Mouse (Mus musculus) midbrain, embryonic 11.5 days (tissue): ENCODE results near the gene Sox6. TPM values are rescaled to one million over a fixed set of nuclear protein-coding genes. Genes with fewer than 3 reads are reported as not detected.

Experiments
- ATAC-seq: fragments of 200-750 bp; cut with Nextera tagmentation; 2 replicates; pipeline ENCODE4 v1.8.0; 2017; ENCODE audit warnings: moderate TSS enrichment, moderate library complexity; ENCODE audit not compliant: low FRiP score
- DNase-seq: peaks from one replicate; pipeline ENCODE4 v3.0.0; 2015; ENCODE audit warnings: low spot score; ENCODE audit errors: missing footprints
- H3K27ac ChIP-seq: fragments of 300-500 bp; sonication (generic); 2 replicates; pipeline ENCODE4 v1.5.1; 2014; ENCODE audit warnings: low read depth, low read length
- H3K27me3 ChIP-seq: fragments of 300-500 bp; sonication (generic); 2 replicates; pipeline ENCODE4 v1.6.1; 2014; ENCODE audit warnings: mild to moderate bottlenecking, low read length, moderate library complexity, mixed read lengths; ENCODE audit not compliant: control insufficient read depth, insufficient read depth
- H3K36me3 ChIP-seq: fragments of 300-500 bp; sonication (generic); 2 replicates; pipeline ENCODE4 v1.6.1; 2014; ENCODE audit warnings: mild to moderate bottlenecking, low read length, moderate library complexity, mixed read lengths; ENCODE audit not compliant: control insufficient read depth, insufficient read depth
- H3K4me1 ChIP-seq: fragments of 300-500 bp; sonication (generic); 2 replicates; pipeline ENCODE4 v1.6.1; 2014; ENCODE audit warnings: low read length; ENCODE audit not compliant: control insufficient read depth, insufficient read depth
- H3K4me2 ChIP-seq: fragments of 300-500 bp; sonication (generic); 2 replicates; pipeline ENCODE4 v1.6.1; 2014; ENCODE audit warnings: mild to moderate bottlenecking, moderate library complexity
- H3K4me3 ChIP-seq: fragments of 300-500 bp; sonication (generic); 2 replicates; pipeline ENCODE4 v1.5.1; 2014; ENCODE audit warnings: low read depth, low read length
- H3K9ac ChIP-seq: fragments of 300-500 bp; sonication (generic); 2 replicates; pipeline ENCODE4 v1.6.1; 2014; ENCODE audit warnings: low read length
- H3K9me3 ChIP-seq: fragments of 300-500 bp; sonication (generic); 2 replicates; pipeline ENCODE4 v1.6.1; 2016; ENCODE audit warnings: low read length; ENCODE audit not compliant: control insufficient read depth
- WGBS: fragments of 180-500 bp; shearing (Covaris S2); extraction: QIAGEN DNeasy Blood & Tissue Kit; methylation state at CpG from one replicate; pipeline ENCODE4 v1.1.7; 2014; 5-methylcytosine and 5-hydroxymethylcytosine counted together
- polyA plus RNA-seq: library from polyadenylated mRNA; unstranded; fragments of >200 nt; fragmentation: Nextera tagmentation; extraction: Ambion mirVana; gene quantifications from 2 replicates; pipeline ENCODE4 v1.2.1, GENCODE M21; 2014

The Sox6 gene
- polyA plus RNA-seq, 1 experiment from 2014 or later = 42.7 TPM

DNA sequence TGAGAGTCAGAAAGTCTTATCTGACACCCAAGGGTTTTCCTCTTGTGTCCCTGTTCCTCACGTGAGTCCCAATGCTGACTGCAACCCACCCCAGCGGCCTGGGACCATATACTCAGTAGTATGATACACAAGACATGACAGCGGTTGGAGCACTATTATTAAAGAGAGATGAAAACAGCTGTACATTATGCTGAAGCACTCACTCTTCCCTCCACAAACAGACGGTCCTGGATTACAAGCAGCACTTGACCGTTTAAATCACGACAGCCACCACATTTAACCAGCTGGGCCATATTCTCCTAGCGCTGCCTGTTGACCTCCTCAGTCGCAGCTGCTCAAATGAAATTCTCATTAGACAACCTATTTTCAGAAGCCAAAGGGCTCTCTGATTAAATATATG lies 272.3 kb downstream of the Sox6 start:
- Histone ChIP-seq H3K27me3 (no peaks in the 10 kb centered on the region), H3K9me3 (no peaks in the 10 kb centered on the region), H3K4me3 (no peak overlapping the region), H3K4me2 (no peak overlapping the region), H3K36me3 (no peaks in the 10 kb centered on the region), H3K27ac (no peak overlapping the region), H3K9ac (no peak overlapping the region), H3K4me1 (no peaks in the 10 kb centered on the region)
- 86% methylated on average over 8 of the region's 8 CpGs for WGBS
- DNase-seq (no peak), ATAC-seq (no peak)

DNA sequence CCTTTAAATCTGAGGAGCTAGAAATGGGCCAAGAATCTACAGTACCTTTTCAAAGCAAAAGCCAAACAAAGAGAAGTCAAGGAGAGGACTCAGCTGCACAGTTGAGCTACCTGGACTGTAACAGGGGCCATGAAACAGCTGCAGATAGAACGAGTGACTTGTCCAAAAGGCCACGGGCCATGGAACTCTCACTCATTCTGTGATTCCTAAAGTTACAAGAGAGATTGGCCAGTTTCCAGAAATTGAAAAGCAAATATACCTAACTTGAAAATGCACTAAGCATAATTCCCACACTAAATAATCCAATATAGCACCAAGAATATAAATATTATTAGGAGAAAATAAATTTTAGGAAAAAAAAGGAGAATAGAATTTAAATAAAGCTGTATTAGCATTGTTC lies 274.7 kb downstream of the Sox6 start:
- H3K4me3 ChIP-seq = no peak overlapping the region
- no peak overlapping the region for H3K9ac ChIP-seq
- 79% methylated on average over 2 of the region's 2 CpGs for WGBS
- no peaks in the 10 kb centered on the region for H3K27me3 ChIP-seq
- H3K9me3 ChIP-seq = no peaks in the 10 kb centered on the region
- H3K4me2 ChIP-seq = no peak overlapping the region
- no peak overlapping the region for H3K27ac ChIP-seq
- H3K36me3 ChIP-seq = no peaks in the 10 kb centered on the region
- no peaks in the 10 kb centered on the region for H3K4me1 ChIP-seq
- no peak for ATAC-seq
- no peak for DNase-seq

DNA sequence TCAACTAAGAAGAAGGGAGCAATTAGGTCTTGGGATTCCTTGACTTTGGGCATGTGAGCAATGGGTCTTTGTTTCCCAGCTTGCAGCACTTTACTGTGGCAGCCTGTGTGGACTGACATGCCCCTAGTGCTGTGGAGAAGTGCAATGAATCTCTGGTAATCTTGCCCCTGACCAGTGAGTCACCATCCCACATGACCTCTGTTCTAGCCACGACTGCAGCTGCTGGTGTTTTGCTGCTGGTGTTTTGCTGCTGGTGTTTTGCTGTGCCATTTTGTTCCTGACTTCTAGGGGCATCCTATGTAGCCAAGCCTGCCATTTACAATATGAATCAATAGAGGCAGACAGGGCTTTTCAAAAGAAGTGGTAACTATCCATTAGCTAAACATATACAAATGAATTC lies 280.4 kb downstream of the Sox6 start:
- no peaks in the 10 kb centered on the region for H3K27me3 ChIP-seq
- no peak for ATAC-seq
- WGBS = 63% methylated on average over 1 of the region's 1 CpGs

DNA sequence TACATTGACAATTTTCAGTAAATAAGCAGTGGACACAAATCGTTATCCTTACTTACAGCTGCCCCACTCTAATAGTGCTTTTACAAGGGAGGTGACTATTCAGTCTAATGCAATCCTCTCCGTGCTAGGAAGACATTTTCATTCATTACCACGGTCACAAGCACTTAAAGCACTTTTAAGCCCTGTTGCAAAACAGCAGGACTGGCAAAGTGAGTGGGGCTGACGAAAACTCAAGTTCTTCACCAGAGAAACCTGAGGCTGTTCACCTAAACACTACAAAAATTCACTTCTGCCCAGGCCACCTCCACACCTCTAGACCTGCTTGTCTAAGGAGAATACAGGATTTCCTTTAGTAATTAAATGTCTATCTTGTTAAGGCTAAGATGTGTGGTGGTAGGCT lies 283.3 kb downstream of the Sox6 start:
- ATAC-seq (no peak), DNase-seq (no peak)
- 62% methylated on average over 4 of the region's 4 CpGs for WGBS
- Histone ChIP-seq H3K4me2 (no peak overlapping the region), H3K27ac (no peak overlapping the region), H3K36me3 (no peaks in the 10 kb centered on the region), H3K9me3 (no peaks in the 10 kb centered on the region), H3K9ac (no peak overlapping the region), H3K4me3 (no peak overlapping the region), H3K4me1 (peaks cover 25% of the 10 kb centered on the region), H3K27me3 (no peaks in the 10 kb centered on the region)

More for the DNA sequence above, 280.4 kb downstream of the Sox6 start:
- H3K27ac ChIP-seq = no peak overlapping the region
- DNase-seq = no peak
- no peak overlapping the region for H3K4me2 ChIP-seq
- H3K9ac ChIP-seq = no peak overlapping the region
- no peaks in the 10 kb centered on the region for H3K36me3 ChIP-seq
- no peak overlapping the region for H3K4me3 ChIP-seq
- H3K9me3 ChIP-seq = no peaks in the 10 kb centered on the region
- H3K4me1 ChIP-seq = no peaks in the 10 kb centered on the region

DNA sequence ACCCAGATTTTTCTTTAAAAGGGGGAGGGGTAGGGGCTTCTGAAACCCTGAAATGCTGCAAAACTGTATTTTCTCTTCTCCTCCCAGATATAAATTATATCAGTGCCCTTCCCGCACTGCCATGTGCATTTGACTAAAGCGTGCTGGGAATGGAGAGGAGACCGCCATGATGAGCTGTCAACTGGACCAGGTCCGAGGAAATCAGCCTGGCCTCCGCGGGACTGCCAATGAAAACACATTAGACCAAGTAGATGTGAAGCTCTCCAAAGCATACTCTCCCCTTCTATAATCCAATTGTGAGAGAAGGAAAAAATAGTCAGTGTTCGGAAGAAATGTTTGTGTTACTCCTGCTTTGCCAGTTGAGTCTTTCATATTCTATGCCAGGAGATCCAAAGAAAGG lies 284.4 kb downstream of the Sox6 start:
- DNase-seq = no peak
- H3K36me3 ChIP-seq = no peaks in the 10 kb centered on the region

DNA sequence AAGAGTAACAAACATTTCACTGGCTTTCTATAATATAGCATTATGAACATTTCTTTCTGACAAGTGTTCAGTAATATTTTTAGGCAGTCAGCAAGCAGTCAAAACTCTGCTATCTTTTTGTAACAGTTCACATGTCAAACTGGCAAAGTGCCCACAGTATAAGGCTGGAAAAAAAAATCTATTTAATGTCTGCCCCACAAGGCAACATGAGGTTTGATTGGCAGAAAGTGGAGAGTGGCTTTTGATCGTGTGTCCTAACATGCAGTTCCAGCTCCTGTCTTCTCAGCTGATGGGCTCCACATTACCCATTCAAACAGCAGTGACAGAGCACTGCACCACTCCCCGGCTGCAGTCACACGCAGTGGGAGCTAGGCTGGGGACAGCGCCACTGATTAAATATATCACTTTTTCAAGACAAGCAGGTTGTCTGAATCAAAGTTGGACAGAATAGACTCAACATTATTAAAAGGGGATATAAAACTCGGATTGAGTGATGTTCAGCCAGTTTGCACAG lies 286.4 kb downstream of the Sox6 start:
- 28% methylated on average over 5 of the region's 5 CpGs for WGBS
- no peaks in the 10 kb centered on the region for H3K27me3 ChIP-seq
- no peak overlapping the region for H3K4me2 ChIP-seq
- no peak for DNase-seq
- H3K4me1 ChIP-seq = peaks cover 29% of the 10 kb centered on the region
- no peak overlapping the region for H3K9ac ChIP-seq
- peak; percentile 57; the same call in 1 of the 2 replicates for ATAC-seq
- no peak overlapping the region for H3K4me3 ChIP-seq
- H3K9me3 ChIP-seq = no peaks in the 10 kb centered on the region
- peak overlapping the region; percentile 25; the same call in 1 of the 2 replicates for H3K27ac ChIP-seq
- no peaks in the 10 kb centered on the region for H3K36me3 ChIP-seq

More for the DNA sequence above, 284.4 kb downstream of the Sox6 start:
- Histone ChIP-seq H3K4me3 (no peak overlapping the region), H3K27ac (no peak overlapping the region), H3K4me1 (peaks cover 27% of the 10 kb centered on the region), H3K9me3 (no peaks in the 10 kb centered on the region), H3K9ac (no peak overlapping the region), H3K27me3 (no peaks in the 10 kb centered on the region), H3K4me2 (no peak overlapping the region)
- 93% methylated on average over 7 of the region's 7 CpGs for WGBS
- ATAC-seq = no peak

DNA sequence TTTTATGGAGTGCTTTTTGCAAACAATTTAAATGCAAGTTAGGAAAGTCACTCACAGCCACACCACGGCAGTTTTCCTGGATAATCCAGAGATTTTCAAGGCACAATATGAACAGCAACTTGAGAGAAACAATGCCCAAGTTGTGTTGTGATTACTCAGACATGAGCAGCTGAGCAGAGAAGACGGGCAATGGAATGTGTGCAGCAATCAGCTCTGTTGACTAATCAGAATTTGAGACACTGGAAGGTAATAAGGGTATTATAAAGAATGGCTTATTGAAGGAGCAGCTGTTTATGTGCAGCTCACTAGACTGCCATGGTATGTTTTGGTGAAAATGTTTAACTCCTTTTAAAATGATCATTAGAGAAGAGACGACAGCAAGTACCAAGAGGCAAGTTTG lies 287.5 kb downstream of the Sox6 start:
- Histone ChIP-seq H3K36me3 (no peaks in the 10 kb centered on the region), H3K9ac (0 out of 2 replicates have a peak overlapping the region, but pooled peaks have one; percentile 10), H3K27ac (no peak overlapping the region; the same call in none of the 2 replicates), H3K9me3 (no peaks in the 10 kb centered on the region), H3K27me3 (no peaks in the 10 kb centered on the region), H3K4me1 (peaks cover 29% of the 10 kb centered on the region), H3K4me2 (no peak overlapping the region), H3K4me3 (no peak overlapping the region)
- ATAC-seq (no peak), DNase-seq (peak; percentile 86)
- WGBS = 30% methylated on average over 3 of the region's 3 CpGs

DNA sequence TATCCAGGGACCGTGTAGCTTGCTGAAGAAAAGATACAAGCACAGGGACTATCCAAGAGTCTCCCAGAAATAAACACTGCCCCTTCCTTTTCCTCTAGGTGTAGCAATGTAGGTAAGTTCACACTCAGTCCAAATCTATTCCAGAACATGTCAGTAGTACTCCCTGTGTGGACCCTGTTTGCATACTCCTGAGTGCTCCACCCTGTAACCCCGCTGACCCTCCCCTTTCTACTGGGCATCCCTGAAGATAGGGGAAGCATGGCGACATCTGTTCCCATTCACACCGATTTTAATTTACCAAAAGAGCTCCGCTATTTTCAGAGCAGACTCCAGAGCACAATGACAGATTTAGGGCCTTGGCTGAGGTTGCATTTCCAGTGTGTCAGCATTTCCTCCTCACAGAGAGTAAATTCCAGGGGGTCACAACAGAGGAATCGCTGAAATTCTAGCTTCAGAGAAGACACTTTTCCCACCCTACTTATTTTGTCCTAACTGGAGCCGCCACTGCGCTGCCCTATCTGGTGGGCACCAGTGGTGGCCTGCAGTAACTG lies 288.2 kb downstream of the Sox6 start:
- Histone ChIP-seq H3K27ac (peak overlapping the region; percentile 30), H3K4me2 (no peak overlapping the region)
- peak; percentile 88 for DNase-seq

DNA sequence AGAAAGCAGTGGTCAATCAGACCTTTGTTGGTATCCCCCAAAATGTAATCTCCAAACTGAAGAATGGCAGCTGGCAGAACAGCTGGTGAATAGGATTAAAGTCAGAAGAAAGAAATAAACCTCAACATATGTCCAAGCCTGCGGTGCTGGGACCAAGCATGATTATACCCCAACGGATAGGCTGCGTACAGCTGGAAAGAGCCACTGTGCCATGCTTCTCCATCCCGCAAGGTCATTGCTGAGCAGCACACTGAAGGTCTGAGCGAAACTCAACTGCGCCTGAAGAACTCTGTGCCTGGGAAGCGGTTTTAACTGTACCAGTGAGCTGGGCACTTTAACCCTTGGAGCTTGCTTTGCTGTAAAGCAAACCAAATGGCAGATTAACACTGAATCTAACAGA lies 291.1 kb downstream of the Sox6 start:
- Histone ChIP-seq H3K9me3 (no peaks in the 10 kb centered on the region), H3K4me3 (no peak overlapping the region), H3K36me3 (no peaks in the 10 kb centered on the region), H3K27me3 (no peaks in the 10 kb centered on the region), H3K9ac (no peak overlapping the region), H3K4me1 (peaks cover 27% of the 10 kb centered on the region), H3K27ac (no peak overlapping the region), H3K4me2 (no peak overlapping the region)
- no peak for DNase-seq
- 55% methylated on average over 7 of the region's 7 CpGs for WGBS
- peak; percentile 65; the same call in 1 of the 2 replicates for ATAC-seq

More for the DNA sequence above, 288.2 kb downstream of the Sox6 start:
- Histone ChIP-seq H3K4me1 (peaks cover 29% of the 10 kb centered on the region), H3K4me3 (no peak overlapping the region), H3K9me3 (no peaks in the 10 kb centered on the region), H3K9ac (no peak overlapping the region), H3K36me3 (no peaks in the 10 kb centered on the region), H3K27me3 (no peaks in the 10 kb centered on the region)
- WGBS = 48% methylated on average over 8 of the region's 8 CpGs
- peak; percentile 44; the same call in 1 of the 2 replicates for ATAC-seq
